Mouse (Mus musculus) heart, adult 8-10 months (tissue): ENCODE data around the gene Map4k2. TPM values are rescaled to one million over a fixed set of nuclear protein-coding genes. Genes with fewer than 3 reads are reported as not detected.
A peak's percentile ranks its signal among the peaks of the same experiment; 100 is the strongest.
"Not testable (repeated sequence)": the region's sequence is repeated elsewhere in the genome, so short reads cannot be mapped to it uniquely, and the experiment has no call there.

Source experiments
- DNase-seq: peaks from one replicate; pipeline ENCODE4 v3.0.0; 2022; ENCODE audit warnings: low spot score
- total RNA-seq, 4 experiments: library from RNA; stranded (reverse); gene quantifications; 2 replicates each; pipeline ENCODE4 v1.2.4; 2022

Map4k2 gene
- total RNA-seq = 10 to 100 TPM; 33.4 to 44.4 (median 34.7) TPM

DNA sequence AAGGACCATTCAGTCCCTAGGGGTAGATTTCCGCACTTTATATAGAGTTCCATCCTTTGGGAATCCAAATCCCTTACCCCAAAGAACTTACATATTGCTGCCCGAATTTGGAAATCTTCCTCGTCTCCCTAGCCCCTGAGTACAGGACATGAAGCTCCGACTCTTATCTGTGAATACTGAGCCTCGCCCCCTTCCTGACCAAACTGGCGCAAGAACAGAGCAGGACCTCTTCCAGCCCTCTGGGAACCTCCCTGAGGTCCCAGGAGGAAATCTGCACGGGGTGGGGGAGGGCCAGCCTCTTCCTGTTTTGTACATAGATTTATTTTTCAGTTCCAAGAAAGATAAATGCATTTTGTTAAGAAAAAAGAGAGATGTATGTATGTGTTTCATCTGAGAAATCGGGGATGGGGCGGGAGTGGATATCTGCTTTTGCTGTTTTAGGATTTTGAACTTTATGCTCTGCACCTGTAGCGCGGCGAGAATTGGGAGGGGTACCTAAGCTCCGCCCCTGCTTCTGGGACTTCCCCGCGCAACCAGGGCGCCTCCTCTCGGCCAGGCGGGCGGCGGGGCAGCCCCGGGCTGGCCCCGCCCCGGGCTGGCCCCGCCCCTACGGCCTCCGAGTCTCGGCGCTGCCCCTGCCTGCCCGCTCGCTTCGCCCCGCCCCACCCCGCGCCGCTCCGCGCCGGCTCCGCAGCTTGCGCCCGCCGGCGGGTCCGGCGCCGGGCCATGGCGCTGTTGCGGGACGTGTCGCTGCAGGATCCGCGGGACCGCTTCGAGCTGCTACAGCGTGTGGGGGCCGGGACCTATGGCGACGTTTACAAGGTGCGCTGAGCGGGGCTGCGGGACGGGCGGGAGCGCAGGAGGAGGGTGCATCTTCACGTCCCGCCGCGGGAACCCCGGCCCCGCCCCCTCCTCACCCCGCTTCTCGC is at the start of gene Map4k2:
TSS of gene Map4k2 (plus strand) at position 612 of the 929 bp plus-strand sequence.
- peak; percentile 81 for DNase-seq

DNA sequence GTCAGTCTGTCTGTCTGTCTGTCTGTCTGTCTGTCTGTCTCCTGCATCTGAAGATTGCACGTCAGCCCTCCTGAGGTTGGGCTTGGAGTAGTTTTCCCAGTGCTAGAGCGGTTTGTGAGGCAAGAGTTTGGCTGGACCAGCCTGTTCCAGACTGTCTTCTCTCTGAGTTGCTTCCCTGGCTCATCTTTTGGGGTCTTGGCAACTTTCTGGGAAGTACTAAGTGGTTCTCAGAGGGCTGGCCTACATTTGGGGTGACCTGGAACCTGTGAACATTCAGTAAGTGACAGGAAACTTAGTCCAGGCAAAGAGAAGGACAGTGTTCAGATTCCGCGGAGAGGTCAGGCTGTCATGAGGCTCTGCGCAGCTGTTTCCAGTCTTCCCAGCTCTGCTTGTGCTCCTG is 48.7 kb upstream of the Map4k2 start:
- no peak for DNase-seq

DNA sequence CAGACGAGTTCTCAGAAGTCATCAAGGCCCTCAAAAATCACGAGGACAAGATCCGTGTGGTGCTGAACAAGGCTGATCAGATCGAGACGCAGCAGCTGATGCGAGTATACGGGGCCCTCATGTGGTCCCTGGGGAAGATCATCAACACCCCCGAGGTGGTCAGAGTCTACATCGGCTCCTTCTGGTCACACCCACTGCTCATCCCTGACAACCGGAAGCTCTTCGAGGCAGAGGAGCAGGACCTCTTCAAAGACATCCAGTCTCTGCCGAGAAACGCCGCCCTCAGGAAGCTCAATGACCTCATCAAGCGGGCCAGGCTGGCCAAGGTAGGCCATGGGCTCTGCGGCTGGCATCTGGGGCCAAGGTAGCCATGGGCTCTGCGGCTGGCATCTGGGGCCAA is 46.6 kb upstream of the Map4k2 start:
- DNase-seq = no peak

DNA sequence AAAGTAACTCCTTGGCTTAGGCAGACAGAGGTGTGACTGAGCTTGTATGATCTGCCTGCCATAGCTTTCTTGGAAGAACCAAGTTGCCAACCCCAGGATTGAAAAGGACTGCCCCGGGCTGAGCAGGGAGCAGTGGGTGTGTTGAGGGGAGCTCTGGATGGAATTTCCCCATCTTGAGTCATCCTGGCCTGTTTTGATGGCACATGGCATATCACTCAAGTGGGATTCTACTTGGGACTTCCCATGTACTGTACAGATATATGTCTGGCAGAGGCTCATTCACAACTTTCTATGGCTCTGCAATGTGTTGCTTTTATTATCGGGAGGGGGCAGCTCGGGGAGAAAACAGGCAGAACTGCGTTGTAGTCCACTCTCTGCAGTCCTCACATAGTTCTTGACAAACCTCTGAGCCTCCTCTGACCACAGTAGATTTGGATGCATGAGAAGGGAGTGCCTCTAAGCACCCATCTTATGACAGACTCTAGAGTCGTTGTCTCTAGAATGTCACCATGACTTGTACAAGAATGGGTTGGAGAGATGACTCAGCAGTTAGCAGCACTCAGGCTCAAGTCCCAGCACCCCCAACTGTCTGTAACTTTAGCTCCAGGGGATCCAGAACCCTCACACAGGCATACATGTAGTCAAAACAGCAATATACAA is 44.3 kb upstream of the Map4k2 start:
- no peak for DNase-seq

DNA sequence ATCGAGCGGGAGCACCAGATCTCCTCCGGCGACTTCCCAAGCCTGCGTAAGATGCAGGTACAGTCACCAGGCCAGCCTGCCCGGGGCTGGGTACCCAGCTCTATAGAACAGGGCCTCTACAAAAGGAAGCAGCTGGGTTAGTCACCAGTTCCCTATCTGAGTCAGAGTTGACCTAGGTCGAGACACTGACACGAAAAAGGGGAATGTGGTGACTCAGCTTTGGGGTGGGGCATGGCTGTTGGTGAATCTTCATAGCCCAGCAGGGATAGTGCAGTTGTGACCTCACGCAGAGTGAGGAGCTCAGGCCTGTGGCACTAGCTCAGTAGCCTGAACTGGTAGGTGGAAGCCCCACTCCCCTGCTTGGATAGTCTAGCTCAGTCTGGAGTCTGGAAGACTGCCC is 43.3 kb upstream of the Map4k2 start:
- peak; percentile 74 for DNase-seq

DNA sequence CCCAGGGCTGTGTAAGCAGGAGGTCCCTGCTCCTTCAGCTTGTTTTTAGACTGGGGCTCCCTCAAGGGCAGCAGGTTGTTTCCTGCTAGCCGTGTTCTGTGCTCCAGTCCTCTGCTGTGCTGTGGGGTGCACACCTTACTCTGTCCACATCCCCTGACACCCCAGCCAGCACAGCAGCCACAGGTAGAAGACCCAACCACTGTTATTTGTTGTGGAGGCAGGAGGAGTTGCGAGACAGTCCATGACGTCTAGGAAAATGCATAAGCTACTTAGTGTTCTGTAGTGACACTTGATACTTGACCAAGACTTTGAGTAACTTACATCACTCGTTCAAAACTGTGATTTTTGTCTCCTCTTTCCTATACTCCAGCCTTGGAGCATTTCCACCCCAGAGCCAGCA is 41.9 kb upstream of the Map4k2 start:
- no peak for DNase-seq

DNA sequence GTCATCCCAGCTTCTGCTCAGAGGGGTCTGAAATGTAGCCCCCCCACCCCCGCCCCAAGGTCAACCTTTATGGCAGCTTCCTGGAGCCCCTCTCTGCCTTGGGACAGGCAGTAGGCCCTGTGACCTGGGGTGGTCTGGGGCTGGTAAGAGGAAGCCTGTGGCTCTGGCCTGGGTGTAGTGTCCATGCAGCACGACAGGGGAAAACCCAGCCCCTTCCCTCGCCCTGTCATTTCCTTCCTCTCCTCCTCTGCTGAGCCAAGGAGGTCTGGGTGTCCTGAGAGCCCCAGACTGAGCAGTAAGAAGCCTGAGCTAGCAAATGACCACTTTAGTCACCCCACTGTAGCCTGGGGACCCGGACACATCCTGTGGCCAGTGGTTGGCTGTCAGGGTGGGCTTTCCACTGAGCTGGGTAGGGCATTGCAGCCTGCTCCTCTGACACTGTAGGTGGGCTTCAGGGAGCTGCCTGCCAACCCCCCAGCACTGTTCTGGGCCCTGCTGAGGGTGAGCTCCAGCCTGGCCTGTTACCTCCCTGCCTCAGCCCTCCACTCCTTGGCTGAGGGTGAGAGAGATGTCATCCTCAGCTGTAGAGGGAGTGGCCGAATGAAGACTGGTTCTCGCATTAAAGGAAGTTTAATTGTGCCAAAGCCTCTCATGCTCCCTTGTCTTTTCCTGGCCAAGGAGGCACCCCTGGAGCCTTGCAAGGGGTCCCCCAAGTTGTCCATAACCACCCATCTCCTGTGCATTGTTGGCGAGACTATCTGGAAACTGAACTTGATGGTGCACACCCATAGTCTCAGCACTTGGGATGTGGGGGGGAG is 41.3 kb upstream of the Map4k2 start:
- no peak for DNase-seq

DNA sequence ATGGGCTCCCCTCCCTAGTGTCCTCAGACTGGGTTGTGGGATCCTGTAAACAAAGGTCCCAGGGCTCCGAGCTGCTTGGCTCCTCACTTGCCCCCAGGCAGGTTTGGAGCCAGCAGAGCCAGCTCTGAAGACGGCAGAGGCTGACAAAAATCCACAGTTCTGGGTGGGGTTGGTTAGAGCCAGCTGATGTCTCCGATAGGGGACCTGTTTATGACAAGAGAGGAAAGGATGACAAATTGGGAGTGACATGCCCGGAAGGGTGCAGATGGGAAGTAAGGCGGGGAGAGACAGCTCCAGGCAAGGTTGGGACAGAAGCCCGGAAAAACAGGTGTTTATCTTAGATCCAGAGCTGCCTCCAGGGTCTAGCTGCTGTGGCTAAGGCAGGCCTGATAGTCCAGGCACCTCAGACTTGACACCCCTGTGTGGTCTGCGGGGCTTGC is 40.5 kb upstream of the Map4k2 start:
- peak; percentile 80 for DNase-seq

DNA sequence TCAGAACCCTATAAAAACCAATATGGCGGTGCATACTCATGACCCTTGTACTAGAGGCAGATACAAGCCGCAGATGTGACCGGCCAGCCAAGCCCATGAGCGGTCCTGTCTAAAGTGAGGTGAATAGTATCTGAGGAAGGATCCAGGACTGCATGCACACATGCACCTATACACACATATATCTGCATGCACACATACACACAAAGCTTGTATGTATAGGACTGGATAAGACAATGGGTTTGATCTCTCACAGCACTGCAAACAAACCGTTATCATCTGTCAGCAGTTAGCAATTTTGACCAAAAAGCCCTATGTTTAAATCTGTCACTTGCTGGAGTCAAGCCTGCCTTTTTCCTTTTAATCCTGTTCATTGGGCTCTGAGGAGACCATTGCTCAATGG is 38.8 kb upstream of the Map4k2 start:
- DNase-seq = no peak

DNA sequence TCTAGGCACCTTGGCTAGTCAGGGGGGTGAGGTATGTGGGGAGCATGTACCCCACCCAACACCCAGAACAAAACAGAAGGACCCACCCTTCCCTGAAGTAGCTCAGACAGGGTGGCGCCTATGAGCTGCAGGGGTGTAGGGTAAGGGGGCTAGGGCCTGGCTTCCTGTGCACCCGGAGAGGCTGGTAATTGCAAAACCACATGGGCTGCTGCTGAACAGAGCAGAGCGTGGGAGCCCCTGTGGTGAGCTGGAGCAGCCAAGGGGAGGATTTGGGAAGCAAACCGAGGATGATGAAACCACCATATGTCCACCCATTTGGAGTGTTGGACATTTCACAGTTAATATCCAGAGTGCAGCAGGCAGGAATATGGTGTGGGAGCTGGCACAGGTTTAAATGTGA is 38.4 kb upstream of the Map4k2 start:
- peak; percentile 84 for DNase-seq

DNA sequence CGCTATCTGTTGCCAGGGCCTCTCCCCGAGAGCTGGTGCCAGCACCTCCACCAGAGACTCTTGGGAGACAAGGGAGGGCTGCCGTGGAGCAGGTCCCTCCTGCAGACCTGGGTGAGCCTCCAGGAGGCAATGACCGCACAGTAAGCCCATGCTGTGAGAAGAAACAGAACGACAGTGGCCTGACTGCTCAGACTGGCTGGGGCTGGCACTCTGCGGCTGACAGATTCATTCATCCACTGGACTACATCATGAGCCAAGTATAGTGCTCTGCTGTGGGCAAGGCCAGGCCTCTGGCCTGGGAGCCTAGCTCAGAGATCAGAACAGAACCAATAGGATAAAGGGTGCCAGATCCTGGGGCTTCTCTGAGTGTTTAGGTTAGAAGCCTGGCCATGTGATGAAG is 37.1 kb upstream of the Map4k2 start:
- DNase-seq = no peak

DNA sequence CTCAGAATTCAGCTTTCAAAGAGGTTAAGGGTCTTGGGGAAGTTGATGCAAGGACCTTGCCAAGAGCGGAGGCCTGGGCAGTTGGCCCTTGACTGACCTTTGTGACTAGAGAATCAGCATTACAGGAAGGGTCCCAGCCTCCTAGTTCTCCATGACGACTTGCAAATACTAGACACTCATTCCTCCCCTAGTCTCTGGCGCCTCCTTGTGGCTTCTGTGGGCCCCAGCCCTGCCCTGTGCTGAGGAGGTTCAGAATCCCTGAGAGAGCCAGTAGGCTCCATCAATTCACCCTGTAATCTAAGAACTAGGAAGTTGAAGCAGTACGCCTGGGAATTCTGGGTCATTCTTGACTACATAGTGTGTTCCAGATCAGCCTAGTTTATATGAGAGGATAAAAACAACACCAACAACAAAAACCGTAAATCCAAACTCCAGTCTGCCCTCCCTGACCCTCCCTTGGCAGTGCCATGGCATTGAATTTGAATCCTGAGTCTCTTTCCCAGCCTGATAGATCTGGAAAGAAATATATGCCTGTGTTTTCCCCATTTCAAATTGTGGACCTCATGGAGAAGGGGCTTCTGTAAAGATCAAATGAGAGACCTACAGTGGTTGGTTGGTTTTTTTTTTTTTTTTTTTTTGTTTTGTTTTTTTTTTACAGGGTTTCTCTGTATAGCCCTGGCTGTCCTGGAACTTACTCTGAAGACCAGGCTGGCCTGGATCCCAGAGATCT is 36.0 kb upstream of the Map4k2 start:
- DNase-seq = peak; percentile 95

DNA sequence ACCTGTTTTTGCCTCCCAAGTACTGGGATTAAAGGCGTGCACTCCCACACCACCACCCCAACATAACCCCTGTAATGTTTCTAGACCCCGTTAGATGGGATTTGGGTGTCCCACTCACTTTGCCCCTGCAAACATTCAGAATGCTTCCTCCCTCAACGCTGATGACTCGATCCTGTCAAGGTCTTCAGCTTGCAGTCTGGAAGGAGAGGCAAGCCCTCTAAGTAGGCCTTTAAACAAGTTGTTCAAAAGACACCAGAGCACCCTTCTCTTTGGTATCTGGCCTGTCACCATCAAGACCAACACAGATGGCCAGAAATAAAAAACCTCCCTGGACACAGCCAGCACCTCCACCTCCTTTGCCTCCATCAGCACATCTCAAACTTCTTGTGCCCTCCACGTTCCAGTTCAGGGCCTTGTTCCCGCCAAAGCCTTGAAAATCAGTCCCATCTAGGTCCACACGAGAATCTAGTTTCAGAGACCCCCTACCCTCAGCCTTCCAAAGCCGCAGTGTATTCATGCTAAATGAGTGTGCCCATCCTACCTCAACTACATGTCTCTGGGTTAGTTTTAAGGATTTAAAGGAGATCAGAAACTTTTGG is 35.3 kb upstream of the Map4k2 start:
- DNase-seq = no peak

DNA sequence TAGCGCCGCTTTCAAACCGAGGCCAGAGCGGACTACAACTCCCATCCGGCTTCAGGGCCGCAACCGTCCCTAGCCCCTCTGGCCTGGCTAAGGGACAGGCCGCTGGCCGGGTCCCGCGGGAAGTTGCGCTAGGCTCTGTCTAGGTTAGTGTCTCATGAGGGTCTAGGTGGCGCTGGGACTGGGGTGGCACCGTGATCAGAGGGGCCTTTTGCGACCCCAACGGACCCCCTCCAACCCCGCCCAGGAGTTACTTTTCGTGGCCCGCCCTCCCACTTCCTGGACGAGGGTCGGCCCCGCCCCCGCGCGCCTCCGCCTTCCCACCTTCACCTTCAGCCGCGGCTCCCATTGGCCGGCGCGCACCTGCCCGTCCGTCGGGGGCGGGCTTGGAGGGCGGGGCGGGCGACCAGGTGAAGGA is 34.8 kb upstream of the Map4k2 start, which contains the start of gene Cdc42bpg:
TSS of gene Cdc42bpg (plus strand) at position 320 of the 415 bp plus-strand sequence.
- DNase-seq = peak; percentile 83

DNA sequence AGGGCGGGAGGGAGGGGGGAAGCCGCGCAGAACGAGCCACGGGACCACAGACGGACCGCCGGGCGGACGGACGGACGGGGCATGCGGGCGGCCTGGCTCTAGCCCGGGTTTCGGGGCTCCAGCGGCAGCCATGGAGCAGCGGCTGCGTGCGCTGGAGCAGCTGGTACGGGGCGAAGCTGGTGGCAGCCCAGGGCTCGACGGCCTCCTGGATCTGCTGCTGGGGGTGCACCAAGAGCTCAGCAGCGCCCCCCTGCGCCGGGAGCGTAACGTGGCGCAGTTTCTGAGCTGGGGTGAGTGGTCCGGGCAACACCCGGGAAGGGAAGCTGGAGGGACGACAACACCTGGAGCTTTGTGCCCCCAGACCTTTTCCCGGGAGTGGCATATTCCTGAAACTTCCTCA is 34.3 kb upstream of the Map4k2 start:
- no peak for DNase-seq

DNA sequence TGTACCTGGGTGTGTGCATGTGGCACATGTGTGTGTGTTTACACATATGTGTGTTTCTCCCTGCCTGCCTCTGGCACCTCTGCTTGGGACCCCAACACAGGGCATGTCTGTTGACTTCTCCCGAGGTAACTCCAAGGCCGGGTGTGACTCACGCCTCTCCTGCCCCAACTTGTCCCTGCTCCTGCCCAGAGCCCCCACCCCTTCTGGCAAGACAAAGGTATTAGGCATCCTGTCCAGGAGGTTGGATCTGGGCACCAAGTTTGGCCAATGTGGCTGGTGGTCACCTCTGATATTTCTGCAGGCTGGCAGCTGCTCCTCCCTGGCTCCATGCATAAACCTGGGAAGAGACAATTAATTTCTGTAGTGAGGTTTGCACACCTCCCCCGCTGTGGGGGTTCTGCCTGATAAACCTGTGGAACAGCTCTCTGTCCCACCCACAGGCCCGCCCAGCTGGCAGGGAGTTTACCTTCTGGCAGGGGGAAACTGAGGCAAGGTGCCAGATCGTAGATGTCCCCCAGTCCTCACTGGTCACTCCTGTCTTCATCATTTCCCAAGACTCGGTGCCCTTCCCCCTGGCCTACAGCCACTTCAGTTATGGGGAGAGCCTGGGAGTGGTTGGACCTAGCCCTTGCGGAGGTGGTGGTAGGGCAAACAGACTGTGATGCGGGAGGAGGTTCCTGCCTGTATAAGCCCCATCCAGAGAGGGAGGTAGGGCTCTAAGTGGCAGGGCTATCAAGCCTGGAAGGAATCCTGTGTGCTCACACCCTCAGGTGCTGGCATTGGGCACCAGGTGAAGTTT is 33.0 kb upstream of the Map4k2 start:
- no peak for DNase-seq

DNA sequence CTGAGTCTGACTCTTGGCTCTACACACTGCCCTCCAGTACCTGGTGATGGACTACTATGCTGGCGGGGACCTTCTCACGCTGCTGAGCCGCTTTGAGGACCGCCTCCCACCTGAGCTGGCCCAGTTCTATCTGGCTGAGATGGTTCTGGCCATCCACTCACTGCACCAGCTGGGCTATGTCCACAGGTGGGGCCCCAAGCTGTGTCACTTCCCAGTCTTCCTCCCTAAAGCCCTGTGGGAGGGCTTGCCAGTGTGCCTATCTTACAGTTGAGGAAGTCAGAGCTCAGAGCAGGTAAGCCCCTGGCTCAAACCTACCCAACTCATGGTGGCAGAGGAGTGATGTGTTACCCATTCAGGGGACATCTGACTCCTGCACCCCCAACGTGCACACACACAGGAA is 30.8 kb upstream of the Map4k2 start:
- no peak for DNase-seq

DNA sequence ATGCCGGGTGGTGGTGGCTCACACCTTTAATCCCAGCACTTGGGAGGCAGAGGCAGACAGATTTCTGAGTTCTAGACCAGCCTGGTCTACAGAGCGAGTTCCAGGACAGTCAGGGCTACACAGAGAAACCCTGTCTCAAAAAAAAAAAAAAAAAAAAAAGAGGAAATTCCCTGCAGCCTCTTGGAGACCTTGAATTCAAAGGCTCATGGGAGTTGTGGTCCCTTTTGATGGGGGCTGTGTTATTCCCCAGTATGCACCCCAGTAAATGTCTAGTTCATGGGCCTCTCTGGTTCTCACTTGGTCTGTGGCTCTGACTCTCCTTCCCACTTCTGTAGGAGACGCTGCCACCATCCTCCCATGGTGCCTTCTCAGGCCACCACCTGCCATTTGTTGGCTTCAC is 29.2 kb upstream of the Map4k2 start:
- DNase-seq = not testable (repeated sequence)

DNA sequence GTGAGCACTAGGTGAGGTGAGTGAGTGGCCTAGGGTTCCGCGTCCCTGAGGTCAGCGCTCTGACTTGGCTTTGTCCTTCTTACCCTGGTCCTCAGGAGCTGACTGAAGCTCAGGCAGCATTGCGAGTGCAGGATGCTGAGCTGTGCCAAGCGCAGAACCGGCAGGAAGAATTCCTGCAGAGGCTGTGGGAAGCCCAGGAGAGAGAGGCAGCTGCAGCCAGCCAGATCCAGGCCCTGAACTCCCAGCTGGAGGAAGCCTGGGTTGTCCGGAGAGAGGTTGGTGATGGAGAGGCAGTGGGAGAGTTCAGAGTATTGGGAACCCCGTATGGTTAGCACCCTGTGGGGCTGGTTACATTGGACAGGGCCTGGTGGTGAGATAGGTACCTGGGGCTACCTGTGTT is 27.1 kb upstream of the Map4k2 start:
- DNase-seq = no peak

DNA sequence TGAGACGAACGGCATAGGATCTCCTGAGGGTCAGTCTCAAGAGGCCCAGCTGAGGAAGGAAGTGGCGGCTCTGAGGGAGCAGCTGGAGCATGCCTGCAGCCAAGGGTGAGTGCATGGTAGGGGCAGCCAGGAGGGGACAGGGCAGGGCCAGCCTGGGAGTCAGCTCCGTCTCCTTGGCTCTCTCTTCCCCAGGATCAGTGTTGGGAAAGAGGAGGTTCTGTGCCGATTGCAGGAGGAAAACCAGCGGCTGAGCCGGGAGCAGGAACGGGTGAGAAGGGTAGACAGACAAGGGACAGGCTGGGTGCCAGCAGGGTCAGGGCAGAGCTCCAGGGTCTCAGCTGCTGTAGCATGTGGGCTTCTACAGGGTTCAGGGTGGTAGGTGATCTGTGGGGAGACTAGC is 26.4 kb upstream of the Map4k2 start:
- no peak for DNase-seq
